Mouse (Mus musculus): ENCODE measurements around the gene Tekt1. TPM values are rescaled to one million over a fixed set of nuclear protein-coding genes. Genes with fewer than 3 reads are reported as not detected.

Gene Tekt1
- polyA plus RNA-seq (2016; fragmentation: Nextera tagmentation; extraction: Ambion mirVana), result 4.5 and 5.3 TPM in 2 replicates

- Histone ChIP-seq H3K27me3 (replicated peaks) (0 out of 2 replicates have a peak, but pooled peaks cover 3% of the 10 kb centered on the region), H3K4me2 (replicated peaks) (peak within 1 kb of the TSS; percentile 77), H3K4me3 (peak within 1 kb of the TSS; percentile 45), H3K9me3 (no peaks in the 10 kb centered on the region), H3K36me3 (no peaks in the 10 kb centered on the region), H3K9ac (peak within 1 kb of the TSS; percentile 60), H3K27ac (no peak within 1 kb of the TSS), H3K4me1 (peaks cover 5% of the 10 kb centered on the region; the same call in 1 of the 2 replicates)
- 35% methylated on average over 10 of the region's 10 CpGs for WGBS
- ATAC-seq (ENCODE audit: low FRiP score, low read depth), result no peak; the same call in 1 of the 2 replicates
Observed at GRCm38 (mm10) chr11:72362347-72362741, at the start of gene Tekt1. Gene Tekt1, minus strand, starts transcription at chr11:72362442.

GRCm38 (mm10) chr11:72411945-72412344 lies 49.7 kb upstream of the Tekt1 start:
- H3K27ac ChIP-seq, result no peak overlapping the region
- peak overlapping the region; percentile 67 for H3K9ac ChIP-seq
- peaks cover 25% of the 10 kb centered on the region for H3K4me1 ChIP-seq
- H3K4me3 ChIP-seq, result peak overlapping the region; percentile 58
- no peaks in the 10 kb centered on the region for H3K36me3 ChIP-seq
- 32% methylated on average over 9 of the region's 9 CpGs for WGBS
- no peak; the same call in 1 of the 2 replicates for ATAC-seq (ENCODE audit: low FRiP score, low read depth)
- no peaks in the 10 kb centered on the region for H3K9me3 ChIP-seq
- H3K27me3 ChIP-seq (replicated peaks), result peaks cover 32% of the 10 kb centered on the region
- peak overlapping the region; percentile 99 for H3K4me2 ChIP-seq (replicated peaks)

DNA sequence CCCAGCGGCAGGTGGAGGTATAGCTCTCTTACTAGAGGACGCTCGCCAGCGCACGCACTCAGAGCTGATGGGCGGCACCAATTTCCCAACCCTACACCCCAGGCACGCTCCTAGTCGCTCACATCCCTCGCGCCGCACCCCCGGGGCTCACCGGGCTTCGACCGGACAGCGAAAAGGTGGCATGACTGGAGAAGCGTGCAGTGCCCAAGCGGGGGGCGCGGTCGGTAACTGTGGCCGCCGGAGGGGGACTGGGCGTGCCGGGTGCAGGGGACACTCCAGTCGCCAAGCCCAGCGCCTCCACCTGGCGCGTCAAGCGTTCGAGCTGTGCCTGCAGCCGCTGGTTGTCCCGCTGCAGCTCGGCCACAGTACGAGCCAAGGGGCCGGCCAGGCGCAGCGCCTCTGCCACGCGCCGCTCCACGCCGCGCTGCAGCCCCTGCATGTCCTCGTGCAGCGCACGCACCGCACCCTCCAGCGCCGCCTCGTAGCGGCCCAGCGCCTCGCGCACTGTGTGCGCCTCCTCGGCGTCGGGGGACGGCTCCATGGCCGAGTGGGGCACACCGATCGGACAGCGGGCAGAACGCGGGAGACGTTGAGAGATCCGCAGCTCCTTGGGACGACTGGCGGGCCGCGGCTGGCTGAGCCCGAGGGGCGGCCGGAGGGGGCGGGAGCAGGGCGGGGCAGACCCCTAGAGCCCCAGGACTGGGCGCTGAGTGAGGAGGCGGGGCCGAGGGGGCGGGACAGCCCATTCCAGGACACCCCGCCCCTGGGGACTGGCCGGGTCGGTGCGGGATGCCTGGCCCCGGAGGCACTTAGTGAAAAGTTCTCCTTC lies 49.1 kb upstream of the Tekt1 start, which contains the start of gene Smtnl2:
Gene Smtnl2, minus strand, starts transcription at position 621 of the 829 bp plus-strand sequence.
- H3K4me2 ChIP-seq (replicated peaks), result peak within 1 kb of the TSS; percentile 99
- H3K4me1 ChIP-seq, result peaks cover 25% of the 10 kb centered on the region
- peak within 1 kb of the TSS; percentile 58 for H3K4me3 ChIP-seq
- H3K9ac ChIP-seq, result peak within 1 kb of the TSS; percentile 67
- no peaks in the 10 kb centered on the region for H3K9me3 ChIP-seq
- no peaks in the 10 kb centered on the region for H3K36me3 ChIP-seq
- ATAC-seq (ENCODE audit: low FRiP score, low read depth), result peak; percentile 88
- under 1% methylated on average over 86 of the region's 86 CpGs for WGBS
- peaks cover 32% of the 10 kb centered on the region for H3K27me3 ChIP-seq (replicated peaks)
- H3K27ac ChIP-seq, result no peak within 1 kb of the TSS

DNA sequence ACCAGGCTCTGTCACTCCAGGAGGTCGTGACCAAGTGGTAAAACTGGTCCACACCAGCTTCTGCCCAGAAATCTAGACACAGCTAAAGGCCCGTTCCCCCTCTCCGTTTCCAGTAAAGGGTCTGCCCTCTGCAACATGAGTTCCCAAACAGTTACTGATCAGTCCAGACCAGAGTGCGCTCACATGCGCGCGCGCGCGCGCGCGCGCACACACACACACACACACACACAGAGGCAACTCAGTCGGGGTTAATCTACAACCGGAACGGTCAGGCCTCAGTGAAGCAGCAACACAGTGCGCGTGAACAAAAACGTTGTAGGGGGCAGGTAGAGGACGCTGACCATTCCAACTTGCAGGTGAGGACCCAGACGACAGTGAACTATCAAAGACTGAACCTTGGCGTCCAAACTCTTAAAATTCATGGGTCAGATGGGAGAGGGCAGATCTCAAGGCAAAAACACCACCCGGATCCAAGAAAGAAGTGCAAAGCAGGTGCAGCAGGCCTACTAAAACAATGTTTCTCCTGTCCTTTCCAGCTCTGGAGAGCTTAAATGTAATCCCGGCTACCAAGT lies 48.4 kb upstream of the Tekt1 start:
- H3K36me3 ChIP-seq, result no peaks in the 10 kb centered on the region
- H3K9ac ChIP-seq, result peak overlapping the region; percentile 67
- H3K9me3 ChIP-seq, result no peaks in the 10 kb centered on the region
- peaks cover 25% of the 10 kb centered on the region for H3K4me1 ChIP-seq
- WGBS, result 0% methylated on average over 25 of the region's 25 CpGs
- peak overlapping the region; percentile 99 for H3K4me2 ChIP-seq (replicated peaks)
- peak; percentile 38; the same call in 1 of the 2 replicates for ATAC-seq (ENCODE audit: low FRiP score, low read depth)
- H3K27me3 ChIP-seq (replicated peaks), result peaks cover 32% of the 10 kb centered on the region
- H3K27ac ChIP-seq, result no peak overlapping the region
- H3K4me3 ChIP-seq, result peak overlapping the region; percentile 58

GRCm38 (mm10) chr11:72409649-72410385 lies 47.6 kb upstream of the Tekt1 start:
- Histone ChIP-seq H3K4me1 (peaks cover 25% of the 10 kb centered on the region), H3K27ac (no peak overlapping the region), H3K9me3 (no peaks in the 10 kb centered on the region), H3K27me3 (replicated peaks) (peaks cover 32% of the 10 kb centered on the region), H3K4me3 (peak overlapping the region; percentile 58), H3K4me2 (replicated peaks) (peak overlapping the region; percentile 99), H3K36me3 (no peaks in the 10 kb centered on the region), H3K9ac (no peak overlapping the region)
- WGBS, result 50% methylated on average over 12 of the region's 12 CpGs
- ATAC-seq (ENCODE audit: low FRiP score, low read depth), result no peak

DNA sequence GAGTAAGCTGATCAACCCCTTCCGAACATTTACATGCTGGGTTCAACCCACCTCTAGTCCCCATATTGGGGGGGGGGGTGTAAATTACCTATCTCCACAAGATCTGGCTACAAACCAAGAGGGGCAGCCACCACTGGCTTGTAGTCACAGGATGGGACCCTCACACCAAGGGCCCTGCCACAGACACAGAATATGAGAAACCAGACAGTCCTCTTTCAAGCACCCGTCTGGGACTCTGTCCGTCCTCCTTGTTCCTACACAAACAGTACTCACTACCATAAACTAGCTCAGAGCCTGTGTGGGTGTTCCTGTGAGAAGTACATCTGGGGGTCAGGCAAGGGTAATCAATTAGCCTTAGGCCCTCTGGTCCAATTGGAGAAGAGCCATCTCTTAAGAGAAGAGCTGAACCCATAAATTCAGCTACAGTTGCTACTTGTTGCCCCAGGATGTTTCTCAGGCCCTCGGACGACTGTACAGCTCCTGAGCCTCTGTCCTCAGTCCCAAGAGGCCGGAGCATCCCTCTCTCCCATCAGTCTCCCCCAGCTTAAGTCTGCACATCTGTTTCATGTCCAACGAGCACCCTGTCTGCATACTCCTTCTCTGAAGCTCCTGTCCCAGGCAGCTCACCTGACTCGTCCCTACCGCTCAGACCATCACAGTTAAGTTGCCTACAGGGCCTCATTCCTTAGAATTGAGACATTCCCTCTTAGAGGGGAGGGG lies 46.4 kb upstream of the Tekt1 start:
- H3K27ac ChIP-seq, result no peak overlapping the region
- no peaks in the 10 kb centered on the region for H3K9me3 ChIP-seq
- H3K4me2 ChIP-seq (replicated peaks), result peak overlapping the region; percentile 99
- no peak for ATAC-seq (ENCODE audit: low FRiP score, low read depth)
- no peak overlapping the region for H3K4me3 ChIP-seq
- H3K9ac ChIP-seq, result no peak overlapping the region
- H3K27me3 ChIP-seq (replicated peaks), result peaks cover 32% of the 10 kb centered on the region
- WGBS, result 27% methylated on average over 9 of the region's 9 CpGs
- H3K36me3 ChIP-seq, result no peaks in the 10 kb centered on the region
- peaks cover 25% of the 10 kb centered on the region for H3K4me1 ChIP-seq

DNA sequence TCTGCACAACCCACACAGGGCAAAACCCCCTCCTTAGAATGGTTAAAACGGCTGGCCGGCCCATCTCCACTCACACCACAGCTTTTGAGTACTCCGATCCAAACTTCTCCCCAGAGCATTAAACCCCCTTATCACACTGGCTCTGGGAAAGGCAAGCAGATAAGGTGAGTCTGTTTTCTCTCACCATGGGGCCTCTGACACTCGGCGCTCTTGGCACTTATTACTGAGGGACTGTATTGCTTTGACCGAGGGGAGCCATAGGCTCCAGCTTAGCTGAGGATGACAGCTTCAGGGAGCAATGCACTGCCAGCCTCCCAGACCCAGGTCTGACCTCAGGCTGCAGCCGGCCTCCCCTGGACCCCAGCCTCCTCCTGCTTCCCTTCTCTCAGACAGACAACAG lies 45.3 kb upstream of the Tekt1 start:
- no peak for ATAC-seq (ENCODE audit: low FRiP score, low read depth)
- H3K27me3 ChIP-seq (replicated peaks), result peaks cover 32% of the 10 kb centered on the region
- H3K9ac ChIP-seq, result no peak overlapping the region
- no peak overlapping the region for H3K4me3 ChIP-seq
- no peaks in the 10 kb centered on the region for H3K36me3 ChIP-seq
- WGBS, result 11% methylated on average over 7 of the region's 7 CpGs
- peaks cover 25% of the 10 kb centered on the region for H3K4me1 ChIP-seq
- H3K4me2 ChIP-seq (replicated peaks), result no peak overlapping the region
- no peak overlapping the region for H3K27ac ChIP-seq
- H3K9me3 ChIP-seq, result no peaks in the 10 kb centered on the region

- Histone ChIP-seq H3K9me3 (no peaks in the 10 kb centered on the region), H3K36me3 (no peaks in the 10 kb centered on the region; the same call in 1 of the 2 replicates), H3K4me1 (peaks cover 25% of the 10 kb centered on the region), H3K9ac (no peak overlapping the region), H3K4me3 (no peak overlapping the region), H3K27ac (no peak overlapping the region), H3K27me3 (replicated peaks) (peaks cover 32% of the 10 kb centered on the region), H3K4me2 (replicated peaks) (0 out of 2 replicates have a peak overlapping the region, but pooled peaks have one; percentile 7)
- ATAC-seq (ENCODE audit: low FRiP score, low read depth), result no peak
- WGBS, result 10% methylated on average over 3 of the region's 3 CpGs
Observed at GRCm38 (mm10) chr11:72407081-72407480, 44.8 kb upstream of the Tekt1 start.

GRCm38 (mm10) chr11:72406079-72406675 lies 43.9 kb upstream of the Tekt1 start:
- H3K36me3 ChIP-seq, result no peaks in the 10 kb centered on the region; the same call in 1 of the 2 replicates
- peaks cover 20% of the 10 kb centered on the region for H3K4me1 ChIP-seq
- H3K9me3 ChIP-seq, result no peaks in the 10 kb centered on the region
- peaks cover 23% of the 10 kb centered on the region for H3K27me3 ChIP-seq (replicated peaks)
- 59% methylated on average over 8 of the region's 8 CpGs for WGBS
- H3K4me2 ChIP-seq (replicated peaks), result no peak overlapping the region
- H3K27ac ChIP-seq, result no peak overlapping the region
- H3K4me3 ChIP-seq, result no peak overlapping the region
- no peak overlapping the region for H3K9ac ChIP-seq
- ATAC-seq (ENCODE audit: low FRiP score, low read depth), result no peak

- H3K4me2 ChIP-seq (replicated peaks), result no peak overlapping the region
Observed at GRCm38 (mm10) chr11:72405532-72405931, 43.3 kb upstream of the Tekt1 start.

DNA sequence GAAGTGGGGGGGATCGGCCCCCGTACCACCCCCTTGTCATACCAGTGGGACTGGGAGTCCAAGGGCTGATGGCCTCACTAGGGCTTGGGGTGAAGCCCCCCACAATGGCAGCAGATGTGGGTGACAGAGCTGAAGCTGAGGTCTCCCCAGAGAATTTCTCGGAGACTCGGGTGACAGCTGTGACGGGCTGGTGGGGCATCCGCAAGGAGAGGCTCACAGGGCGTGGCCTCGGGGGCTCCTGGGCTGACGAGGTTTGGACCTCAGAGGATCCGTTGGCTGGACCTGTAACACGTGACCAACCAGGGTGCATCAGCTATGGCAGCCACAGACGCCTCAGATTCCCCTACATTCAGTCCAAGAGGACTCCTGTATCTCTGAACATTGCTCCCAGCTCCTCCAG lies 40.7 kb upstream of the Tekt1 start:
- no peak for ATAC-seq (ENCODE audit: low FRiP score, low read depth)

More at GRCm38 (mm10) chr11:72405532-72405931, 43.3 kb upstream of the Tekt1 start:
- Histone ChIP-seq H3K36me3 (no peaks in the 10 kb centered on the region; the same call in 1 of the 2 replicates), H3K4me1 (peaks cover 16% of the 10 kb centered on the region), H3K27ac (no peak overlapping the region), H3K9me3 (no peaks in the 10 kb centered on the region), H3K4me3 (no peak overlapping the region), H3K9ac (no peak overlapping the region), H3K27me3 (replicated peaks) (peaks cover 18% of the 10 kb centered on the region; the same call in 1 of the 2 replicates)
- WGBS, result 66% methylated on average over 4 of the region's 4 CpGs
- ATAC-seq (ENCODE audit: low FRiP score, low read depth), result no peak

More for the DNA sequence above, 40.7 kb upstream of the Tekt1 start:
- Histone ChIP-seq H3K27me3 (replicated peaks) (no peaks in the 10 kb centered on the region), H3K4me1 (peaks cover 11% of the 10 kb centered on the region; the same call in 1 of the 2 replicates), H3K4me3 (no peak overlapping the region), H3K9ac (no peak overlapping the region), H3K27ac (no peak overlapping the region), H3K36me3 (no peaks in the 10 kb centered on the region; the same call in 1 of the 2 replicates), H3K4me2 (replicated peaks) (no peak overlapping the region), H3K9me3 (no peaks in the 10 kb centered on the region)
- 90% methylated on average over 12 of the region's 12 CpGs for WGBS
